Mouse (Mus musculus) ES-CJ7 (cell line): ENCODE data around the gene Zcchc2.

ENCODE experiments used
- DNase-seq: peaks from one replicate; pipeline ENCODE4 v3.0.0; 2011; ENCODE audit warnings: low read depth, low spot score

The Zcchc2 gene

GRCm38 (mm10) chr1:105988903-105989639 lies 1.1 kb upstream of the Zcchc2 start:
- no peak for DNase-seq

DNA sequence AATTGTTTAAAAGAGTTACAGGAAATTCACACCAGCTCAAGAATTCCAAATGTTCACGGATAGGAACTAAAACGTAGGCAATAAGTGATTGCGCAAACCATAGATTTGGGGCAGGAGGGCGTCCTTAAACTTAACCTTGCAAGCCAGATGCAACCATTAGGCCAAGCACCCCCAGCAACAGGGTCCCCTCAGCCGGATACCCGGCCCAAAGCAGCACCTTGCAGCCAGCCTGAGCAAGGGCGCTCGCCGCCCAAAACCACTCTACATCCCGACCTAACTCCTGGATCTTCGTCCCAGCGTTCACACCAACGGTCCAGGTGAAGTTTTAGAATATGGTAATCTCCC lies 594 bp upstream of the Zcchc2 start:
- no peak for DNase-seq

DNA sequence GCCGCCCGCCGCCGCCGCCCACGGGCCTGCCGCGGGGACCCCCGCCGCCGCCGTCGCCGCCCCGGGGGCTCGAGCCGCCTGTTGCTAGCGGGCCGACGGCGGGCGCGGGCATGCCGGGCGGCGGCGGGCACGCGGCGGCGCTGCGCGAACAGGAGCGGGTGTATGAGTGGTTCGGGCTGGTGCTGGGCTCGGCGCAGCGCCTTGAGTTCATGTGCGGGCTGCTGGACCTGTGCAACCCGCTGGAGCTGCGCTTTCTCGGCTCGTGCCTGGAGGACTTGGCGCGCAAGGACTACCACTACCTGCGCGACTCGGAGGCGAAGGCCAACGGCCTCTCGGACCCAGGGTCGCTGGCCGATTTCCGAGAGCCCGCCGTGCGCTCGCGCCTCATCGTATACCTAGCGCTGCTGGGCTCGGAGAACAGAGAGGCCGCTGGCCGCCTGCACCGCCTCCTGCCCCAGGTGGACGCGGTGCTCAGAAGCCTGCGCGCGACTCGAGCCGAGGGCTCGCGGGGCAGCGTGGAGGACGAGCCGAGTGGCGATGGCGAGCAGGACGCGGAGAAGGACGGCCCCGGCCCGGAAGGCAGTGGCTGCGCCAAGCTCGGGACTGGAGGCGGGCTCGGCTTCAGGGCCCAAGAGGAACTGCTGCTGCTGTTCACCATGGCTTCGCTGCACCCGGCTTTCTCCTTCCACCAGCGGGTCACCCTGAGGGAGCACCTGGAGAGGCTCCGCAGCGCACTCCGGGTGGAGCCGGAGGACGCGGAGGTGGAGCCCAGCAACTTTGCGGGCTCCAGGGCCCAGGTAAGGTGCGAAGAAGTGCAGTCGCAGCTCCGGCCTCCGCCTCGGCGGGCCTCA lies 930 bp downstream of the Zcchc2 start:
- peak; percentile 54 for DNase-seq

GRCm38 (mm10) chr1:105991931-105992837 lies 2.0 kb downstream of the Zcchc2 start:
- no peak for DNase-seq

DNA sequence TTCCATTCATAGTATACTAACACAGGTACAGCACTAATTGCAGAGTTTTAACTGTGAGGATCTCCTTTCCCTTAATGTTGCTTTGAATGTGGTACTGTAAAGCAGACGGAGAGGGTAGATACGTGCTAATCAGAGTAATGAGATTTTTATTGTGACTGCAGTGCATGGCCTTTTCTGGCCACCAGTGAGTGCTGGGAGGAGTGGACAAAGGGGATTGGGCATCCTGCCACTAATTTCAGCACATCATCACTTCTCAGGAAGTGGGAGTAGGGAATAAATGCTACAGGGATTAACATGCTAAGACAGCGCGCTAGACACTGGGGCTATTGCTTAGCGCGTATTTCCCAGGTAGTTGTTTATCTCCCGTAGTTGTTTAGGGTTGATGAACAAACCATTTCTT lies 3.0 kb downstream of the Zcchc2 start:
- no peak for DNase-seq

GRCm38 (mm10) chr1:105993601-105994209 lies 3.5 kb downstream of the Zcchc2 start:
- DNase-seq = peak; percentile 86

DNA sequence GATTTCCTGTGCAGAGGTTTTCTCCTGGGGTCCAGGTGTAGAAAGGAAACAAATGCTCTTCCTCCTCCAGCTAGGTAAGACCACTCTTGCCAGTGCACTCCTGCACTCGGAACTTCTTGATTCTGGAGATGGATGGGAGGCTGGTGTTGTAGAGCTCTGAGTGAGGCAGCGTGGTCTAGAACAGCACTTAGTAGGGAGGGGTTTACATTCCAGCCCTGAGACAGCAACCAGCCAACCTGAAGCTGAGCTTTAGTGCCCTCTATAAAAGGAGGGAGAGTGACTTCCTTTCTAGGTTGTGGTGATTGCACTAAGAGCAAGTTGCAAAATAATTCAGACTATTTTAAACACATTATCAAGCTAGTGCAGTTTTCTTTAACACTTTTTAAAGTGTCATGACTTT lies 5.8 kb downstream of the Zcchc2 start:
- DNase-seq = peak; percentile 48

DNA sequence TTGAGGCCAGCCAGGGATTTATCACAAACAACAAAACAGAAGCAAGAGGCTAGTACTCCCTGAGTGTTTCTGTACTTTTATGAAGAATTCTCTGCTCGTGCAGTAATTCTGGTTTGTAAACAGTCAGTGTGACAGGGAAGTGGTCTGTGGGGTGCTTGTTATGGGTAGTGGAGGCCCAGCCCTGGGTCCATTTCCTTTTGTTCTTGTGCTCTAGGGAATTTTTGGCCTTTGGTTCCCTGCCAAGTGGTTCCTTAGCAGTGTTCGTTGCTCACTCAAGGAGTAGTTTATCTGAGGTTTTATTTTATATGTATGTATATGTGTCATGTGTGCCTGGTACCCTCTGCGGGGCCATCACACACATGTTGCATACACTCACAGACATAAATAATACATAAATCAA lies 7.1 kb downstream of the Zcchc2 start:
- DNase-seq = no peak

- DNase-seq = no peak
Observed at GRCm38 (mm10) chr1:105999802-106000201, 9.6 kb downstream of the Zcchc2 start.

DNA sequence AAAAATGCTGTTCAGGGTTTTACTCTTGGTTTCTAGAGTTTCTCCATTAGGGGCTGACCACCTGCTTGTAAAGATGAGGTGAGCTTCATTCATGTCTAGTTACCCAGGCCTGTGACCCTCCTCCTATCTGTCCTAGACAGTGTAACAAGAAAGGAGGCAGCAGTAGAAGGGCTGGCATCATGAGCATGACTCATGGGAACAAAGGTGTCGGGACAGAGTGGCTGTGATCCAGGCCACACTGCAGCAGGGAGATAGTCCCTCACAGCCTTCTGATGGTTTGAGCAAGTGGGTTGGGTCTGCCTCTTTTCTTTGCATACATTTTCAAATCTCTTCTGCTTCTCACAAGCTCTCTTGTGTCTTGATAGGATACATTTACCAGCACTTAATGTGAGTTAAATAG lies 17.4 kb downstream of the Zcchc2 start:
- no peak for DNase-seq

- DNase-seq = no peak
Observed at GRCm38 (mm10) chr1:106011097-106011496, 20.9 kb downstream of the Zcchc2 start.

- no peak for DNase-seq
Observed at GRCm38 (mm10) chr1:106013759-106014158, 23.6 kb downstream of the Zcchc2 start.

- no peak for DNase-seq
Observed at GRCm38 (mm10) chr1:106016262-106016661, 26.1 kb downstream of the Zcchc2 start.

GRCm38 (mm10) chr1:106019854-106020253 lies 29.6 kb downstream of the Zcchc2 start:
- DNase-seq = no peak

DNA sequence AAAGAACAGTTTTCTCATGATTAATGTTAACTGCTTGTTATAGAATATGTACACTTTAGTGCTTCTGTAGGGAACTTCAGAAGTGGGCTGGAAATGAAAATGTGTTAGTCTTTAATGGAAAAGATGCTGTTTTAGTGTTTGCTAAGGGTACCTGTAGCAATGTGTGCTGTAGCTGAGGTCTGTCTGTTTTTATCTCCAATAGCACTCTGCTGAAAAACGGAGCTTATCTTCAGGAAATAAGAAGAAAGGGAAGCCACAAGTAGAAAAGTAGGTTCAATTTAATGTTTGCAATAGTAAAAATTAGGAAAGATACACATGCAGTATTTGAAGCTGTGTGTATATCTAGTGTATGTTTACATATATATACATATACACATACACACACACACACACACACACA lies 32.8 kb downstream of the Zcchc2 start:
- DNase-seq = no peak

DNA sequence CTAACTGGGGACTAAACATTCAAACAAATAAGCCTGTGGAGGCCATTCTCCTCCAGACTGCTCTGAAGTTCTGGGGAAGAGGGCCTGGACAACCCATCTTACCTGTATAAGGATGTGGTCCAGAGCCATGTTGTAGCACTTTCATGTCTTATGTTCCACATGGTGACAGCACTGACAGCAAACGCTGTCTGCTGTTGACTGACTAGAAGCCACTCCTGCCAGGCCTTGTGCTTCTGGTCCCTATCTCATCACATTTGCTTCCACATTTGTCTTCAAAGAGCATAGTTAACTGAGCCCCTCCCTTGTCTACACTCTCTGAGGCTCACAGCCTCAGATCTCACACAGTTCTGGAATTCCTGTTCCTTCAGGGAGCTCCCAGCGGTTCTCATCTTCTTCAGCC lies 34.0 kb downstream of the Zcchc2 start:
- DNase-seq = no peak

GRCm38 (mm10) chr1:106024778-106025177 lies 34.6 kb downstream of the Zcchc2 start:
- no peak for DNase-seq

DNA sequence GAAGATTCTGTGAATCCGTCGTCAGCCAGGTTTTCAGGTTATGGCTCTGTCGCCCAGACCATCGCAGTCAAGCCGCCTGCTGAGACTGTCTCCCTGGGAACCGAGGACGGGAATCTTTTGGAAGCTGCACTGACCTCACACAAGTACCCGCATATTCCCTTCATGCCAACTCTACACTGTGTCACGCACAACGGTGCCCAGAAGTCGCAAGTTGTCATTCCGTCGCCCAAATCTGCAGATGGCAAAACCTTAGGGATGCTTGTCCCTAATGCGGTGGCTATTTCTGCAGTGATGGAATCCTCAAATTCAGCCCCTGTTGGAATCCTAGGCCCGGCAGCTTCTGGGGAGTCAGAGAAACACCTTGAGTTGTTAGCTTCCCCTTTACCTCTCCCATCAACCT lies 39.6 kb downstream of the Zcchc2 start:
- DNase-seq = no peak

DNA sequence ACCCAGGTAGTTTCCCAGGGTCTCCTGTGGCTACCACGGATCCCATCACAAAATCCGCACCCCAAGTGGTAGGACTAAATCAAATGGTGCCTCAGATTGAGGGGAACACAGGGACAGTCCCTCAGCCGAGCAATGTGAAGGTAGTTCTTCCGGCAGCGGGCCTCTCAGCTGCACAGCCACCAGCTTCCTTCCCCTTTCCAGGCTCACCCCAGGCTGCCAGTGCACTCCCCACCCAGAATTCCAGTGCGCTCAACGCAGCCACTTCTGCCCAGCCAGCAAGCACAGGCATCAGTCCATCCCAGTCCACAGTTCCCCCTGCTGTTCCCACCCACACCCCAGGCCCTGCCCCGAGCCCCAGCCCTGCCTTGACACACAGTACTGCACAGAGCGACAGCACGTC lies 40.1 kb downstream of the Zcchc2 start:
- no peak for DNase-seq

- no peak for DNase-seq
Observed at GRCm38 (mm10) chr1:106030886-106031285, 40.7 kb downstream of the Zcchc2 start.

GRCm38 (mm10) chr1:106031908-106032307 lies 41.7 kb downstream of the Zcchc2 start:
- DNase-seq = no peak

- no peak for DNase-seq
Observed at GRCm38 (mm10) chr1:106034776-106035175, 44.6 kb downstream of the Zcchc2 start.
